Mouse (Mus musculus) kidney, adult 2 months (tissue): ENCODE data around the gene Swi5.

Source experiments
- CTCF ChIP-seq: fragments of 200-500 bp; conservative IDR thresholded peaks from 2 replicates; pipeline ENCODE4 v1.5.1; 2011; ENCODE audit warnings: low read depth, mild to moderate bottlenecking, control low read depth, low read length, moderate library complexity, mixed read lengths; ENCODE audit not compliant: insufficient read depth, insufficient read length
- POLR2A ChIP-seq: fragments of 200-500 bp; IDR thresholded peaks from one replicate; pipeline ENCODE4 v1.6.1; 2011; ENCODE audit warnings: low read depth, low read length, control low read depth

DNA sequence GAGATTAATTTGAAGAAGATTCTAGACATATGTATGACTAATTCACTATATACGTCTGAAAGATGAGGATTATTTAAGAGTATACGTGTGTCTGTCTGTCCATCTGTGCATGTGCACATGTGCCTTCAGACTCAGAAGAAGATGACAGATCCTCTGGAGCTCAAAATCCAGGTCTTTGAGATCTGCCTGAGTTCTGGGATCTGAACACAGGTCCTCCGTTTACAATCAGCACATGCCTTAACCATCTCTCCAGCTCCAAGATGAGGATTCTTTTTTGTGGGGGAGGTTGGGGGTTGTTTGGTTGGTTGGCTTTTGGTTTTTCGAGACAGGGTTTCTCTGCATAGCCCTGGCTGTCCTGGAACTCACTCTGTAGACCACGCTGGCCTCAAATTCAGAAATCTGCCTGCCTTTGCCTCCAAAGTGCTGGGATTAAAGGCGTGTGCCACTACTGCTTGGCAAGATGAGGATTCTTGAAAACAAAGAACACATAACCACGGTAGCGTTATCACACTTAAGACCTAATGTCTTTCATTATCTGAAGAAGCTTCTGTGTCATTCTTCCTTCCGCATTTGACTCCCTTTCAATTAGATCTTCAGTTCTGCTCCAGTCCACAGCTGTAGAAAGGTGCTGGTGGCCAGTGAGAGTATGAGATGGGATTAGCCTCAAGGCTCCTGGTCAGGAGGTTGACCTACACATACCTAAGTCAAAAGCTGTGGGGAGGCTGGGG lies 49.0 kb downstream of the Swi5 start:
- no peak for TF ChIP-seq CTCF
- TF ChIP-seq POLR2A = no peak
